Mouse (Mus musculus): ENCODE results near the gene Zbtb9.

Zbtb9 gene

GRCm38 (mm10) chr17:27040304-27041045 lies 67.5 kb downstream of the Zbtb9 start:
- DNase-seq (ENCODE audit: low spot score) = peak; percentile 79

- no peak for DNase-seq (ENCODE audit: low spot score)
Measured at GRCm38 (mm10) chr17:27041046-27041786, 68.2 kb downstream of the Zbtb9 start.

GRCm38 (mm10) chr17:27041787-27042055 lies 68.8 kb downstream of the Zbtb9 start:
- no peak for DNase-seq (ENCODE audit: low spot score)

- DNase-seq (ENCODE audit: low spot score) = no peak
Measured at GRCm38 (mm10) chr17:27042840-27043239, 69.9 kb downstream of the Zbtb9 start.

- no peak for DNase-seq (ENCODE audit: low spot score)
Measured at GRCm38 (mm10) chr17:27045164-27045563, 72.2 kb downstream of the Zbtb9 start.

GRCm38 (mm10) chr17:27047762-27048444 lies 74.9 kb downstream of the Zbtb9 start:
- DNase-seq (ENCODE audit: low spot score) = no peak

GRCm38 (mm10) chr17:27048445-27049239 lies 75.7 kb downstream of the Zbtb9 start:
- DNase-seq (ENCODE audit: low spot score) = peak; percentile 48

GRCm38 (mm10) chr17:27050853-27051252 lies 77.9 kb downstream of the Zbtb9 start:
- DNase-seq (ENCODE audit: low spot score) = no peak

- peak; percentile 63 for DNase-seq (ENCODE audit: low spot score)
Measured at GRCm38 (mm10) chr17:27051514-27051913, 78.5 kb downstream of the Zbtb9 start.

- peak; percentile 82 for DNase-seq (ENCODE audit: low spot score)
Measured at GRCm38 (mm10) chr17:27056170-27056569, 83.2 kb downstream of the Zbtb9 start.

GRCm38 (mm10) chr17:27056812-27057516 lies 84.0 kb downstream of the Zbtb9 start, which contains the start of gene Itpr3:
Gene Itpr3 (plus strand): TSS chr17:27057304.
- DNase-seq (ENCODE audit: low spot score) = peak; percentile 66

GRCm38 (mm10) chr17:27057517-27058055 lies 84.6 kb downstream of the Zbtb9 start:
- DNase-seq (ENCODE audit: low spot score) = no peak

Measured in embryo, embryonic 10.5 days (tissue).